Mouse (Mus musculus): ENCODE results near the gene Copg2. TPM values are rescaled to one million over a fixed set of nuclear protein-coding genes. Genes with fewer than 3 reads are reported as not detected.
"Not testable (repeated sequence)": the region's sequence is repeated elsewhere in the genome, so short reads cannot be mapped to it uniquely, and the experiment has no call there.

The Copg2 gene
- total RNA-seq, 2 experiments from 2014 or later: 71.5 to 74.2 TPM

DNA sequence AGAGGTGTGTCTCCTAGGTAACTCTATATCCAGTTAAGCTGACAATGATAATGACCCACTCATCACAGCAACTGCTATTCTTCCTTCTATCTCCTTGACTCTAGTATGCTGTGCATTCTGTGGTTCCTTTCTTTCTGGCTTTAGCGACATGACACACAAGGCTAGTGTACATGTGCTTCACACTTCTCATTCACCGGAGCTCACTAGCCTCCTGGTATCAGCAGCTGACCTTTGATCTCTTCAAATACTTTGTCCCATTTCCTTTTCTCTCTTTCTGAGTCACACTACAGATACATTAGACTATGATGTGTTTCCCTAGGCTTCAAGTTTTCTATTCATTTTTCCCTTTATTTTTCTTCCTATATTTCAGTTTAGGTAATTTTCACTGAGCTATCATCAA is 41.4 kb downstream of the Copg2 start:
- no peak for DNase-seq (ENCODE audit: low spot score in 2 of 2)
- intact Hi-C loops (cut with DNase I): no loop called here

DNA sequence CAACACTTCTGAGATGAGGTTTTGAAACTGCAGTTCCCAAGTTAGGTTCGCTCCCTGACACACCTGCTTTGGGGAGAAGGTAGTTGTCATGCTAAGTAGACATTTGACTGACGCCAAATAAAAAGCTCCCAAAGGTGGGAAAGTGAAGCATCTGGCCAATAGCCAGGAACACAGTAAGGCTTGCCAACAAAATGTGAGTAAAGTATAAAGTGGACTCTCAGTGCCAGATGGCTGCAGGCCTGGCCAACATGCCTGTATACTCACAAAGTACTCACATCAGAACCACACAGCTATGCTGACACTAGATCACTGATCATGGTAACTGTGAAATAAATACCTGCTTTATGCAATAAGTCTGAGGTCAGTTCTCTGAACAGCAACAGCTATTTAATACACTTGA is 46.8 kb downstream of the Copg2 start:
- DNase-seq (ENCODE audit: low spot score in 2 of 2): no peak
- intact Hi-C loops (cut with DNase I): no loop called here

DNA sequence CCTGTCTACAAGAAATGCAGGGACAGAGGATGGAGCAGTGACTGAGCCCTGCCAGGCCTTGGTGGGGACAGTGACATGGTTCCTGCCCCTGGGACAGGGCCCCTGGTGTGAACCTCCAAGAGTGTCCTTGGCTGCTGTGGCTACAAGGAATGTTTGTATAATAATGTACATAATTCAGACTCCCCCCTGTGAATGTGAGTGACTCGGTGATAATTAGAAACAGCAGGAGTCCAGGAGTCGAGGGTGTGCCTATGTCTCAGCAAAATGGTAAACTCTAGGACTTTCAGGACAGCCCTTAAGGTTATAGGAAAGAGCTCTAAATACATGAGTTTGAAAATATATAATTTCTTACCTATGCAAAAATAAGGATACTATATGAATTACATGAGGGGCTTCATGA is 64.4 kb downstream of the Copg2 start:
- intact Hi-C loops (cut with DNase I): no loop called here
- no peak for DNase-seq (ENCODE audit: low spot score in 2 of 2)

DNA sequence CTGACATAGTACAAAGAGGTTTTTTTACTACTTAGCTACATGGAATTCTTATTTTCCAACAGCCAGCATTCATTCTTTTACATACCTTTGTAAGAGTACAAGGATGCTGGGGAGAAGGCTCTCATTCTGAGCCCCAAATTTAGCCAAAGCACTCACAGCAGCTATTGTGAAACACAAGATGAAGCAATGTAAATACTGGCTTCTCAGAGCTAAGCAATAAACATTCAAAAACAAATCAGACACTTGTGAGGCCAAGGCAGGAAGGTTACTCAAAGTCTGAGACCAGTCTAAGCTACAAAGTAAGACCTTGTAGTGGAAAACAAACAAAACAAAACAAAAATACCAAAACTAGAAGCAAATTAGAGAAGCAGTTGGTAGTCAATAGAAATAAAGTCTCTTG is 83.0 kb downstream of the Copg2 start:
- DNase-seq (ENCODE audit: low spot score in 2 of 2): no peak
- intact Hi-C loops (cut with DNase I): no loop called here

DNA sequence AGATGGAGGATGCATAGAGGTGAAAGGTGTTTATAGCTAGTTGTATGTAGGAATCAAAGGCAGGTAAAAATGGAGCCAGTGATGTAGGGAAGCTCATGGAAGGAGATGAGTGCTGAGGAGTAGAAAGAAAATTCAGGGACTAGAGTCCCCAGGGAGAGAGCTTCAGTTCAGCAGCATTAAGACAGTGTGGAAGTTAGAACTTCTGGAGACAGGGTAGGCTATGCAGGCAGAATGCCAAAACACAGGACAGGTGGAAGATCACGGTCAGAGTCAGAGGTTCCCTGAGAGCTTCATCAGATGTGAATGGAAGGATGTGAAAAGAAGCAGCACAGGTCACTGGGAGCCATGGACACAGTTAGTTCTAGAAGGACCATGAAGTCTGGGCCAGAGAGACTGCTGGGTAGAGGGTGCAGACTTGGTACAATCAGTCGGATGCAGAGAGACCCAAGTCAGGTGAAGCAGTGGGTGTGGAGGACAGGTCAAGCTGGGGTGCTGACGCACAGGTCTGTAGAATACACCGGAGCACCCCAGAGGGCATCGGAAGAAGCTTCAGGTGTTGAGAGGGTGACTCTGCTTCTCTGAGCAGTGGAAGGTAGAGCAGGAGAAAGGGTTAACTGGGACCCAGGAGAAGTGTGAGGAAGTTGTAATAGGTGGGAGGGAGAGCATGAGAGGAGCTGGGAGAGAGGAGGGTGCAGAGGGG is 91.4 kb downstream of the Copg2 start:
- intact Hi-C loops (cut with DNase I): no loop called here
- no peak for DNase-seq (ENCODE audit: low spot score in 2 of 2)

DNA sequence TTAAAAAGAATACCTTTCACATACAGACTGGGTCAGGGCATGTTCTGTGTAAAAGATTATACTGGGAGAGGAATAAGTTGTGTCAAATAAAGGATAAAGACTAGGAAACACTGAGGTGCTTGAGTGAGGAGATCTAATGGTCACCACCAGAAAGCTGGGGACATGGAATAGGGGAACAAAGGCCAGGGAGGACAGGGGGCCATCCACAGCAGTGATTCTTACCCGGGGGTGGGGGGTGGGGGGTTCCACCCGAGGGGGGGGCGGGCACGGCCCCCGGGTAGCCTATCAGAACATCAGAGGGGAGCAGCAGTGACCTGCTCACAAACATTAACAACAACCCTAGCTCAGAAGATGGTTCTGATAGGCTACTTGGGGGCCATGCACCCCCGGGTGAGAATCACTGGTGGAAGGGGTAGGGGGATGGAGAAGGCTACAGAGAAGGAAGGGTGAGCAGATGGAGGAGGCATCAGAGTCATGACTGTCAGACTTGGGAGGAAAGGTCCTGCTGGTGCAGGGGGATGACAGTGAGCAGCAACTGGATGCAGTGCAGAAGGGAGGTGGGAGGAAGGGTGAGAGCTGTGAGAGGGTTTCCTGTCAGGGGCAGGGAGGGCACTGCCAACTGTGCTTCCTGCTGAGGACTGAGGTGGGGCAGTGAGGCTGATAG is 92.1 kb downstream of the Copg2 start:
- intact Hi-C loops (cut with DNase I): not testable (repeated sequence)
- peak; percentile 30 to 35 for DNase-seq (ENCODE audit: low spot score in 2 of 2)

DNA sequence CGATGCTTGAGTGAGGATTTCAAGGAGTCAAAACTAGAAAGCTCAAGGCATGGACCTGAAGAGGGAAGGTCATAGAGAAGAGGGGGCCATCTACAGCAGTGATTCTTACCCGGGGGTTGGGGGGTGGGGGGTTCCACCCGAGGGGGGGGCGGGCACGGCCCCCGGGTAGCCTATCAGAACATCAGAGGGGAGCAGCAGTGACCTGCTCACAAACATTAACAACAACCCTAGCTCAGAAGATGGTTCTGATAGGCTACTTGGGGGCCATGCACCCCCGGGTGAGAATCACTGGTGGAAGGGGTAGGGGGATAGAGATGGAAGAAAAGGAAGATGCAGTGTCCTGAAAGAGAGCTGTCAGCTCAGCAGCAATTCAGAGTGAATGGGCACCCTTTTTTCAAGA is 93.7 kb downstream of the Copg2 start:
- DNase-seq (ENCODE audit: low spot score in 2 of 2); intact Hi-C loops (cut with DNase I): not testable (repeated sequence)

DNA sequence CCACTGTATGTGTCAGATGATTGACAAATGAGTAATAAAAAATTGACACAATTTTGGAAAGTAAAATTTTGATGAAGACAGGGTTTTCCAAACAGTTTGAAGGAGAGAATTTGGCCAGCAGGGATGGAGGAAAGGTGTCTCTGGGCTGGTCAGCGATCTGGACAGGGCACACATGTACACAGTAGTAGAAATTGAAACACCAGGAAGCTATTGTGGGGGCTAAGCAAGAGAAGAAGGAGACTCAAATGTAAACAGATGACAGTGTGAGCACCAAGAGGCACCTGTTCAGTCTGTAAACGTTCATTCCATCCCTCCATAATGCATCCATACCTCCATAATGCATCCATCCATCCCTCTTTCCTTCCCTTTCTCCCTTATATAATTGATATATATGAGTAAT is 145.4 kb downstream of the Copg2 start:
- intact Hi-C loops (cut with DNase I): no loop called here
- no peak for DNase-seq (ENCODE audit: low spot score in 2 of 2)

DNA sequence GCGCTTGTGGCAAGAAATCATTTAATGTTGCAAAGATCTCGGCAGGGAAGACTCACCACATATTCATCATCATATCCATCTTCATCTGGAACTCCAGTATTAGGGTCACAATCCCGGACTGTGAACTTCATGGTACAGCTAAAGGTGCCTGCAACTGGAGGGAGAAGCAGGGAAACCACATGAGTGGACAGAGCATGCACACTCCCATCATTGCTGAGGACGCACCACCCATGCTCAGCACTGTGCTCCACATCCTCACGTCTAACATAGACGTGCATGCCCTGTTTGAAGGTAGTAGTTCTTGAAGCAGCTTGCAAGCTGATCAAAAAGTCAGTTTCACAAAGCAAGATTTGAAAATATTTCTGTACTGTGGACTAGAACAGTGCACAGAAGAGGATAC is 146.1 kb downstream of the Copg2 start:
- DNase-seq (ENCODE audit: low spot score in 2 of 2): no peak
- intact Hi-C loops (cut with DNase I): no loop called here

DNA sequence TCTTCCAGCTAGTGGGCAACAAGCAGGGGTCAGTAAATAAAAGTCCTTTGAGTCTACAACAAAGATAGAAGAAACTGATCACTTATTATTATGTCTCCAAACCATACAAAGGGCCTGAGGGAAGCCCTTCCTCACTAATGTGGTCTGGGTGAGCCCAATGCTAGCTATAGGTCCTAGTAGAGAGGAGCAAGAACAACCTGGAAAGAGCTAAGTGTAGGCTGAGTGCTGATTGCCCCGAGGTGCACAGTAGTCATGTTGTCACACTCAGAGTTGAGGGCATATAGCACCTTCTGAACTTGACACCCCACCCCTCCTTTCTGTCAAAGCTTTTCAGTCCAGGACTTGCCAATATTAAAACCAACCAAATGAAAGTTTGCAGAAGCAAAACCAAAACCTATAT is 146.7 kb downstream of the Copg2 start:
- DNase-seq (ENCODE audit: low spot score in 2 of 2): no peak
- intact Hi-C loops (cut with DNase I): no loop called here

DNA sequence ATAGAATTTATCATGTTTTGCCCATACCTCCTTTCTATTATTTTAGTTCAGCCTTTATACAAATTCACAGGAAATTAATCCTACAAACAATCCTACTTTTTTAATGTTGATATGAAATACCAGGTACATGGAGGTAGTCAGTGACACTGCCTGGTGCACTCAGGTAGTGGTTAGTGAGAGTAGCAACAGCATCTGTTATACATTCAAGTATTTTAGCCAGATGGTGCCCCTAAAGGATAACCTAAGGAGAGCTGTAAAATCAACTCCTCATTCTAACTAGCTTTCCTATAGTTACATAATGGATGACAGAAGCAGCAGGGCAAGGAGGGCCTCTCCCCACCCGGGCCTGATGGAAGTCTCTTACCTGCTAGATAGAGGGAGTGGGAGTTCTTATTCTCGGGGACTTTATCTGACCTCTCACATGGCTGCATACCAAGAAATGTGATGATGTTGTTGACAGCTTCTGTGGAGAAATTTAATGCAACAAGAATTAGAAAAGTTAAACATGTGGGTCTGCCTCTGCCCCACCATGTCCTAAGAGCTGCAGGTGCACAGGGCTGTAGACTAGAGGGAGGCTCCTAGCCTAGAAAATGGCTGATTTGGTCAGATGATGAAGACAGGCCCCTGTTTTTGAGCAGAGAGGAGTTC is 147.4 kb downstream of the Copg2 start:
- no peak for DNase-seq (ENCODE audit: low spot score in 2 of 2)
- intact Hi-C loops (cut with DNase I): no loop called here

DNA sequence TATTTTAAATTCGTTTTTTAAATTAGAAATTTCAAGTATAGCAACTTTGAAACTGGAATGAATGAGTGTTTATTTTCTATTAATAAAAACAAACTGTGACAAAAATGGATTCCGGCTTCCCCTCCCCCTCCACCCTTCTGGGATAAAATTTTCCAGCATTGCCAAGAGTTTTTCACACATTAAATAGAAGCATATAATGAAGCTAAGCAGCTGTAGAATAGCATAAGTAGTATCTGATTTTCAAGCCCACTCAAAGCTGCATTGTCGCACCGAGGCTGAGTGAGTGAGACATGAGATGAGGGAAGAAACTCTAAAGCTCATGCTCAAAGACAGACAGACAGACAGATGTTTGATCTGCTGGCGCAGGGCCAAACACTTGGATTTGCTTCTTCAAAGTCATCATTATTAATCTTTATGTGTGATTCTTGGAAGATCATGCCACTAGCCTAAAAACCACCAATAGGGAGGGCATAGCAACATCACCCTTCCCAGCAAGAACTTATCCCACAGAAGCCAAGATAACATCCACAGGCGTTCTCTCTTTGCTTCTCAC is 148.2 kb downstream of the Copg2 start:
- intact Hi-C loops (cut with DNase I): no loop called here
- peak in 1 of 2 experiments; percentile 37 for DNase-seq (ENCODE audit: low spot score in 2 of 2)

DNA sequence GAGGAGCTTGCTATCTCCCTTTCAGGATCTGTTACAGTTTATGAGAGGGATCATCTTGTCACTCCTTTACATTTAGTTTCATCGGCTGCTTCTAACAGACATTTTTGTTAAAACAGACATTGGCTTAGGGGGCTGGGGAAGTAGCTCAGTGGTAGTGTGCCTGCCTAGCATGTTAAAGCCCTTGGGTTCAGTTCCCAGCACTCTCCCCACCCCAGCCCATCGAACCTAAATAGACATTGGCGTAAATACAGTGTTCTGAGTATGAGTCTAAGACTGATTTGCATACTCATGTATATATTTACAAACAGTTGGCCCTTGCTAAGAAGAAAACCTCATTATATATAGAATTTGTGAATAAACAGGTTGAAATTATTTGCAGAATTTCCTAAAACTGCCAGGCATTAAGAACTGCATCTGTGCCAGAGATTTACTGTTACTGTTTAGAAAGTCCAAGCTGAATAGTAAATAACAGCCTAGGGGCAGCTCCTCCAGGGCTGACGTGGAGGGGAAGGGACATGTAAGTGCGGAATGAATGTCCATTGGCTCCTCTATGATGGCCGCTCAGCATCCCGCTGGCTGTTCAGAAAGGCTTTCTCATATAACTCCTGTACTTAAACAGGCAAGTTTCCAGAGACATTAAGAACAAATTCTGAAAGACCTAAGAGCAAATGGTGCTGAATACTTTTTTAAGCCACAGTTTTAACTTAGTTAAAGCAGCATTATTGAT is 148.8 kb downstream of the Copg2 start:
- intact Hi-C loops (cut with DNase I): no loop called here

DNA sequence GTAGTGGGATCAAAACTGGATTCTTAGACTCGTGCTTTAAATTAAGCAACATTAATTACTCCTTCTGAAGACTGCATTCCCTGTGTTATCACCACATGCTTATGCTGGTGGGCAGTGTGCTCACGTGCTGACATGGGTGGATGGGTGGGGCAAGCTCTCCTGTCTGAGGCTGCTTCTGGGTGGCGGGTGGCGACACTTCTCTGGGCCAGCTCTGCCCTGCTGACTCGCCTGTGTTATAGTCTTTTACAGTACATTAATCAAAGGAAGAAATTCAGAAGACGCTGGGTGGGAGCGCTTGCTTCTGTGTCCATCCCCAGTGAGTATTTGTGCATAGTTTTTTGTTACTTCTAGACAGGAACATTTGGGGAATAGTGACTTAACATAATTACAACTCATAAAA is 151.0 kb downstream of the Copg2 start:
- DNase-seq (ENCODE audit: low spot score in 2 of 2): no peak
- intact Hi-C loops (cut with DNase I): no loop called here

More for the DNA sequence above, 148.8 kb downstream of the Copg2 start:
- DNase-seq (ENCODE audit: low spot score in 2 of 2): no peak

DNA sequence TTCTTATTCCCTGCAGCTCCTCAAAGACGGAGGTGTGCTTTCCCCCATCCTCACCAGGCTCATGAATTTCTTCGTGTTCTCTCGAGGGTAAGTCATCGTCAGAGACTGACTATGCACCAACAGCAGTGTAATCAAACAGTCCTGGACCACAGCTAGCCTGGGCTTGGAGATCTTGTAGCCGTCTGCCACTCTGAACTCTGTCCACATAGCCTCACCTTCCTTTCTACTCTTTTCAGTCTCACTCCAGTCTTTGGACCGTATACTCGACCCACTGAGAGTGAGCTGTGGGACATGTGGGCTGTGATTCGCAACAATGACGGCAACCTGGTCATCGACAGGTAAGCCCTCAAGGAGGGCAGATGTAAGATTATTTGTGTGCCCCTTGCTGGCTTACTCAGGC is 151.7 kb downstream of the Copg2 start:
- intact Hi-C loops (cut with DNase I): no loop called here
- DNase-seq (ENCODE audit: low spot score in 2 of 2): no peak

DNA sequence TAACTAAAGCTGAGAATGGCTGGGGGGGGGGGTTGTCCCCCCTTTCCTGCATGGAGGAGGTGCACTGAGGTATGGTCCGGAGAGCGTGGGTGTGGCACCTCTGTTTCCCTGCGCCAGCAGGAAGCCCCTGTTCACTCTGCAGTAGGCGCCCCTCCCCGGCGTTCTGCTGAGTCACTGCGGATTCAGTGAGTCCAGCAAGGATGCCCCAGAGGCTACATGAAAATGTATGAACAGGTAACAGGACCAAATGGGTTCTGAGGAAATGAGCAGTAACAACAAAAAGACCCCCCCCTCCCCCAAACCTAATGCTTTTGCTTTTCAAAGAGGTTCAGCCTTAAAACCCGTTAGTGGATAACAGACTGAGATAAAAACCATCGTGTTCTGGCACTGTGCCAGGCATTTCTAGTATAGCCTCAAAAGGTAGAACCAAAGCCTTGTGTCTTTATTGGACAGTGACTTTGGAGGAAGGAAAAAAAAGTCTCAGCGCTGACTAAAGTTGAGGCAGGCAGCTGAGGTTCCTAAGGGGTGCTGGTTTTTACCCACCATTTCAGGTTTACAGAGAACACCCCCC is 157.3 kb downstream of the Copg2 start:
- peak; percentile 36 to 55 for DNase-seq (ENCODE audit: low spot score in 2 of 2)

DNA sequence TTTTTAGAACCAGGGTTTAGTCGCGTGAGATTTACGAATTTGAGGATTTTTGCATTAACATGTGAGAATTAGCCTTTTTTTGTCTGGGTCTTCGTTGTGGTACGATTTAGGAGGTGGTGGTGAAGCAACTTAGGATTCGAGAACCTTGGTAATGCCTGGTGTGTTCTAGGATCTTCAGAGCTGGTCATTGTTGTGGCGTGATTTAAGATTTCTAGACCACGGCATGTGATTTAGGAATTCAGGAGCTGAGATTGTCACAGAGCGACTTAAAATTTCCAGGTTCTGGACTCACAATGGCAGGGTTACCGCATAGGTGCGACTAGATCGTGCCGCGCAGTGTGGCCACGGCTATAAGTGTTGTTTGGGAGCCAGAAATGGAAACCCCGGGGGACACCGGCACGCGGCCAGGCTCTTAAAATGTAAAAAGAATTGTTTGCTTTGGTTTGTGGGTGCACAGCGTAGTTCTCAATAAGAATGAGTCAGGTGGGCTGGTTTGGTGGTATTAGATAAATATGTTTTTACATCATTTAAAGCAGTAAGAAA is 158.1 kb downstream of the Copg2 start:
- intact Hi-C loops (cut with DNase I): no loop called here
- DNase-seq (ENCODE audit: low spot score in 2 of 2): no peak

More for the DNA sequence above, 157.3 kb downstream of the Copg2 start:
- intact Hi-C loops (cut with DNase I): no loop called here

DNA sequence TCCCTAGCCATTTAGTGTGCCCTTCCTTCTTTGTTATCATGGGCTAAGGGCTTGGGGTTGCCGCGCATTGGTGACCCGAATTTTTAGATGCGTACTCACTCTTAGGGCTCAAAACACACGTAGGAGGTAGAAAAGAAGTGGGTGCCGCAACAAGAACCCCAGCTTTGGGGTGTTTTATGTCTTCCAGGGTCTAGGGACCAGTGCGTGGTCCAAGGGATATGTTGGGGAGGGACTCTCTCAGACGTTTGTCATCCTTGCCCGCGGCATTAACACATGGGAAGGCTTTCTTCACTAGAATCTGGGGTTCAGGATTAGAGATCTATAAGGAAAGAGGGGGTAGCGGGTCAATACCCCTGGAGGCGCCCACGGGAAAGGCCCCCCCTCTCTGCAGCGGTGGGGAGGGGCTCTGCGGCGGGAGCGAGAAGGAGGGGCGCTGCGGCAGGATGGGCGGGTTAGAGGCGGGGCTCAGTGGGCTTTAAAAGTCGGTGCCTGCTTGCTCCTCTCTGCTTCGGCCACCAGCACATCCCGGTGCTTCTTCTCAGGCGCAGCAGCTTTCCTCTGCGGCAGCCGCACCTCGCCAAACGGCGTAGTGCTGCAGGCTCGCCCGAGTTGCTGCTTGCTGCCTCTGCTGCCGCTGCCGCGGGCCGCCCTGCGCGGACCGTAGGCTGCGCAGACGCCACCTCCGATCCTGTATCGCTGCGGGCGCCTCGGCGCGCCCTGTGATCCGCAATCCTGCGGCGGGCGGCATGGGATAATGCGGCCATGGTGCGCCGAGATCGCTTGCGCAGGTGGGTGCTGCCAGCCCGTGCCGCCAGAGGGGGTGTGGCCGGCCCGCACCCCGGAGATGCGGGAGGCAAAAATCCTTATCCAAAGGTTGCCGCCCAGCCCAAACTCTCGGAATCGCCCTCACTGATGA is 158.8 kb downstream of the Copg2 start:
- intact Hi-C loops (cut with DNase I): loop anchor here (1.0 kb wide), 2 partner anchors 279 to 335 kb away; no protein-coding TSS in a partner anchor
- peak; percentile 76 to 82 for DNase-seq (ENCODE audit: low spot score in 2 of 2)

Data from left cerebral cortex, postnatal 25 days (tissue).